Mouse (Mus musculus) limb, embryonic 12.5 days (tissue): ENCODE data around the gene Thada. TPM values are rescaled to one million over a fixed set of nuclear protein-coding genes. Genes with fewer than 3 reads are reported as not detected.

Experiments used
- ATAC-seq: fragments of 200-750 bp; cut with Nextera tagmentation; 2 replicates; pipeline ENCODE4 v1.8.0; 2017; ENCODE audit warnings: low read depth, moderate TSS enrichment; ENCODE audit not compliant: insufficient number of reproducible peaks, insufficient read depth, low FRiP score, low TSS enrichment
- H3K27ac ChIP-seq: fragments of 300-500 bp; sonication (generic); 2 replicates; pipeline ENCODE4 v1.5.1; 2016; ENCODE audit warnings: mild to moderate bottlenecking, moderate library complexity
- H3K27me3 ChIP-seq: fragments of 300-500 bp; sonication (generic); 2 replicates; pipeline ENCODE4 v1.6.1; 2016; ENCODE audit warnings: mild to moderate bottlenecking, moderate library complexity
- H3K36me3 ChIP-seq: fragments of 300-500 bp; sonication (generic); 2 replicates; pipeline ENCODE4 v1.6.1; 2016; ENCODE audit warnings: mild to moderate bottlenecking, moderate library complexity
- H3K4me1 ChIP-seq: fragments of 300-500 bp; sonication (generic); replicated peaks from 2 replicates; pipeline ENCODE4 v1.6.1; 2016
- H3K4me2 ChIP-seq: fragments of 300-500 bp; sonication (generic); 2 replicates; pipeline ENCODE4 v1.6.1; 2016; ENCODE audit warnings: mild to moderate bottlenecking, moderate library complexity
- H3K4me3 ChIP-seq: fragments of 300-500 bp; sonication (generic); replicated peaks from 2 replicates; pipeline ENCODE4 v1.5.1; 2016; ENCODE audit warnings: mild to moderate bottlenecking
- H3K9ac ChIP-seq: fragments of 300-500 bp; sonication (generic); replicated peaks from 2 replicates; pipeline ENCODE4 v1.6.1; 2016; ENCODE audit warnings: mild to moderate bottlenecking, moderate library complexity
- H3K9me3 ChIP-seq: fragments of 300-500 bp; sonication (generic); 2 replicates; pipeline ENCODE4 v1.6.1; 2016; ENCODE audit warnings: mild to moderate bottlenecking, moderate library complexity
- WGBS: fragments of 180-500 bp; shearing (Covaris S2); methylation state at CpG from one replicate; pipeline ENCODE4 v1.1.7; 2016; 5-methylcytosine and 5-hydroxymethylcytosine counted together
- polyA plus RNA-seq: library from polyadenylated mRNA; unstranded; fragments of >200 nt; fragmentation: Nextera tagmentation; extraction: Ambion mirVana; gene quantifications from 2 replicates; pipeline ENCODE4 v1.2.1, GENCODE M21; 2016

The Thada gene
- polyA plus RNA-seq, 1 experiment from 2014 or later = 15.3 TPM

- no peaks in the 10 kb centered on the region for H3K27me3 ChIP-seq
- H3K27ac ChIP-seq = no peak overlapping the region
- H3K36me3 ChIP-seq = peaks cover 20% of the 10 kb centered on the region; the same call in 1 of the 2 replicates
- no peaks in the 10 kb centered on the region for H3K9me3 ChIP-seq
- WGBS = 90% methylated on average over 6 of the region's 6 CpGs
- ATAC-seq = no peak
- H3K4me2 ChIP-seq = no peak overlapping the region
- H3K9ac ChIP-seq = no peak overlapping the region
- H3K4me1 ChIP-seq = peaks cover 10% of the 10 kb centered on the region; the same call in 1 of the 2 replicates
- H3K4me3 ChIP-seq = no peak overlapping the region
These were observed 60.4 kb downstream of the Thada start for GRCm38 (mm10) chr17:84405616-84406015.

- no peak overlapping the region for H3K4me2 ChIP-seq
- no peak overlapping the region for H3K4me3 ChIP-seq
- no peaks in the 10 kb centered on the region for H3K9me3 ChIP-seq
- ATAC-seq = no peak
- H3K36me3 ChIP-seq = peaks cover 20% of the 10 kb centered on the region
- no peak overlapping the region for H3K9ac ChIP-seq
- H3K27me3 ChIP-seq = no peaks in the 10 kb centered on the region
- H3K4me1 ChIP-seq = peaks cover 12% of the 10 kb centered on the region; the same call in 1 of the 2 replicates
- H3K27ac ChIP-seq = no peak overlapping the region
- WGBS = 86% methylated on average over 5 of the region's 5 CpGs
These were observed 64.2 kb downstream of the Thada start for GRCm38 (mm10) chr17:84401796-84402195.

DNA sequence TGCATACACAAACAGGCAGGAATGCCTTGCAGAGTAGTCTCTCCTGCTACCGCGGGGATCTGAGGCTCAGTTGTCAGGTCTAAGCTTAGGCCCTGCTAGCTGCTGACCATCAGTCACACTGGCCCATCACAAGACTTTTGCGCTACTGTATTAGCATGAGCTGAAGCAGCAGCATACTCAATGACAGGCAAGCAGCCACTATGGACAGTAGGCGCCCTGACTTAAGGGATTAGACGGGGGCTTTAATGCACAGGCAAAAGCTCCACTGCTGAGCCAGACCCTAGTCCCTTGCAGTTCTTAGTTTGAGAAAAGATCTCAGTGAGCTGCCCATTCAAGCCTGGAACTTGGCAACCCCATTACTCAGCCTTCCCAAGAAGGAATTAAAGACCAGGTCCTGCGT lies 66.6 kb downstream of the Thada start:
- Histone ChIP-seq H3K9ac (no peak overlapping the region), H3K36me3 (peaks cover 32% of the 10 kb centered on the region), H3K4me2 (no peak overlapping the region), H3K4me3 (no peak overlapping the region), H3K27ac (no peak overlapping the region), H3K4me1 (peaks cover 12% of the 10 kb centered on the region; the same call in 1 of the 2 replicates), H3K9me3 (no peaks in the 10 kb centered on the region), H3K27me3 (no peaks in the 10 kb centered on the region)
- ATAC-seq = no peak
- WGBS = 86% methylated on average over 6 of the region's 6 CpGs

DNA sequence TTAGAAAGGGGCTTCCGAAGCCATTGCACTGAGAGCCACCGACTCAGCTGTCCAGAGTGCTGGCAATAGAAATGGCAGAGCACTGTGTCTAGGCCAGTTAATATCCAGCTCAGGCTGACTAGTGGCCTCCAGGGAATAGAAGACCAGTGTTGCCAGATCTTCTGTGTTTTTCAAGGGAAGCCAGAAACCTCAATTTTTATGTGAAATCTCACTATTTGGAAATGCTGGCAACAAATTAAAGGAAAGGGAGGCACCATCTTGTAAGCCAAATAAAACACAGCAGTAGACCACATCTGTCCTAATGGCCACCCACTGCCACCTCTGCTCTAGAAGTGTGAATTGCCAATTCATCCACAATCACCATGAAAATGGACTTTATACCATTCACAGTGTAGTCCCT lies 76.0 kb downstream of the Thada start:
- no peak overlapping the region for H3K9ac ChIP-seq
- H3K4me1 ChIP-seq = peaks cover 11% of the 10 kb centered on the region; the same call in 1 of the 2 replicates
- H3K9me3 ChIP-seq = no peaks in the 10 kb centered on the region
- H3K27me3 ChIP-seq = no peaks in the 10 kb centered on the region
- no peak for ATAC-seq
- no peak overlapping the region for H3K4me3 ChIP-seq
- peaks cover 31% of the 10 kb centered on the region for H3K36me3 ChIP-seq
- no peak overlapping the region for H3K4me2 ChIP-seq
- 77% methylated on average over 2 of the region's 2 CpGs for WGBS
- H3K27ac ChIP-seq = no peak overlapping the region

- no peak overlapping the region for H3K4me2 ChIP-seq
- 88% methylated on average over 4 of the region's 4 CpGs for WGBS
- H3K9me3 ChIP-seq = 0 out of 2 replicates have a peak, but pooled peaks cover 2% of the 10 kb centered on the region
- H3K4me1 ChIP-seq = peaks cover 11% of the 10 kb centered on the region; the same call in 1 of the 2 replicates
- ATAC-seq = no peak
- H3K9ac ChIP-seq = no peak overlapping the region
- no peak overlapping the region for H3K27ac ChIP-seq
- no peak overlapping the region for H3K4me3 ChIP-seq
- peaks cover 45% of the 10 kb centered on the region for H3K36me3 ChIP-seq
- H3K27me3 ChIP-seq = no peaks in the 10 kb centered on the region
These were observed 79.8 kb downstream of the Thada start for GRCm38 (mm10) chr17:84386176-84386575.

GRCm38 (mm10) chr17:84385696-84386095 lies 80.3 kb downstream of the Thada start:
- Histone ChIP-seq H3K36me3 (peaks cover 50% of the 10 kb centered on the region), H3K4me1 (peaks cover 7% of the 10 kb centered on the region; the same call in 1 of the 2 replicates), H3K9ac (no peak overlapping the region), H3K27me3 (no peaks in the 10 kb centered on the region), H3K4me2 (no peak overlapping the region), H3K4me3 (no peak overlapping the region), H3K9me3 (0 out of 2 replicates have a peak, but pooled peaks cover 2% of the 10 kb centered on the region), H3K27ac (no peak overlapping the region)
- no peak for ATAC-seq
- WGBS = 89% methylated on average over 6 of the region's 6 CpGs

- no peak overlapping the region for H3K4me2 ChIP-seq
- ATAC-seq = no peak
- H3K9me3 ChIP-seq = 0 out of 2 replicates have a peak, but pooled peaks cover 2% of the 10 kb centered on the region
- H3K9ac ChIP-seq = no peak overlapping the region
- no peak overlapping the region for H3K27ac ChIP-seq
- peaks cover 48% of the 10 kb centered on the region for H3K36me3 ChIP-seq
- H3K4me1 ChIP-seq = peaks cover 4% of the 10 kb centered on the region; the same call in 1 of the 2 replicates
- no peaks in the 10 kb centered on the region for H3K27me3 ChIP-seq
- H3K4me3 ChIP-seq = no peak overlapping the region
These were observed 81.3 kb downstream of the Thada start for GRCm38 (mm10) chr17:84384661-84385060.

GRCm38 (mm10) chr17:84380340-84380739 lies 85.7 kb downstream of the Thada start:
- Histone ChIP-seq H3K4me3 (no peak overlapping the region), H3K4me2 (no peak overlapping the region), H3K27me3 (no peaks in the 10 kb centered on the region), H3K9ac (no peak overlapping the region), H3K36me3 (peaks cover 42% of the 10 kb centered on the region), H3K27ac (peak overlapping the region; percentile 62), H3K4me1 (peaks cover 4% of the 10 kb centered on the region; the same call in 1 of the 2 replicates), H3K9me3 (0 out of 2 replicates have a peak, but pooled peaks cover 2% of the 10 kb centered on the region)
- 92% methylated on average over 9 of the region's 9 CpGs for WGBS
- ATAC-seq = no peak

DNA sequence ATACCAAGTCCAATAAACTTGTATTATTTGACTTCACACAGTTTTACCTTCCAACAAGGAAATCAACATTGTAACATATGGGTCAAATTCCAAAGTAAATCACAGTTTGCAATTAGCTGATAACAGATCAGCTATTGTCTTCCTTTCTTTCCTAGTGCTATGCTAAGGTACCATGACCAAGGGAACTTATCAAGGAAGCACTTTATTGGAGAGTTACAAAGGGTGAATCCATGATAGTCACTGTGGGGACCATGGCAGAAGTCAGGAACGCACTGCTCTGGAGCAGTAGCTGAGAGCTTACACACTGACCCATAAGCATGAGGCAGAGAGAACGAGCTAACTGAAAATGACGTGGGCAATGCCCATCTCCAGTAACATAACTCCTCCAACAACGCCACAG lies 89.1 kb downstream of the Thada start:
- WGBS = 92% methylated on average over 4 of the region's 4 CpGs
- H3K4me2 ChIP-seq = no peak overlapping the region
- no peak overlapping the region for H3K27ac ChIP-seq
- no peak overlapping the region for H3K4me3 ChIP-seq
- no peak overlapping the region for H3K9ac ChIP-seq
- H3K36me3 ChIP-seq = peaks cover 11% of the 10 kb centered on the region
- no peaks in the 10 kb centered on the region for H3K27me3 ChIP-seq
- H3K9me3 ChIP-seq = no peaks in the 10 kb centered on the region
- H3K4me1 ChIP-seq = peaks cover 25% of the 10 kb centered on the region
- ATAC-seq = no peak

DNA sequence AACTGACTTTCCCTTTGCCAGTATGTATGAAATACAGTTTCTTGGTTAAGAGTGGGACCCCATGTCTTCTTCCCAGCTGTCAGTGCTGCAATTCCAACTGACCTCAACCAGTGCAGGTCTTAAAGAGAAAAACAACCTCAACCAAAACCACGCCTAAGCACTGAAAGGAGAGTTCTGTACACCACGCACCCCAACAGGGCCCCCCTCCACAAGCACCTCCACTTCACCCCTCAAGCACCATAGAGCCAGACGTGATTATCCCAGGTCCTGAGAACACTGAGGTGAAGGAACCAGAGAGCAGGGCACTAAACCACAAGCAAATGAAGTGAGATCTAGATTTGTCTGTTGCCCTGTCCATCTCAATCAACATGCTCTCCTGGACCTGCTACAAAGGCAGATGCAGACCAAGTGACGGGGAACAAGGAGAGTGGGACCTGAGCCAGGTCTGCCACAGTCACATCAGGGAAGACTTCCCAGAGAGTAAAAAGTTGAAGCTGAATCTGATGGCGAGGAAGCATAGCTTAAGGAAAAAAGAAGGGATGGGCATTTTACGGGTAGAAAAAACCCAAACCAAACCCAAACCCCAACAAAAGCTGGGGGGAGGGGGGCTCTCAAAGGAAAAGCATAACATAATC lies 93.5 kb downstream of the Thada start:
- WGBS = 55% methylated on average over 6 of the region's 6 CpGs
- Histone ChIP-seq H3K4me2 (0 out of 2 replicates have a peak overlapping the region, but pooled peaks have one; percentile 2), H3K27ac (peak overlapping the region; percentile 74)

DNA sequence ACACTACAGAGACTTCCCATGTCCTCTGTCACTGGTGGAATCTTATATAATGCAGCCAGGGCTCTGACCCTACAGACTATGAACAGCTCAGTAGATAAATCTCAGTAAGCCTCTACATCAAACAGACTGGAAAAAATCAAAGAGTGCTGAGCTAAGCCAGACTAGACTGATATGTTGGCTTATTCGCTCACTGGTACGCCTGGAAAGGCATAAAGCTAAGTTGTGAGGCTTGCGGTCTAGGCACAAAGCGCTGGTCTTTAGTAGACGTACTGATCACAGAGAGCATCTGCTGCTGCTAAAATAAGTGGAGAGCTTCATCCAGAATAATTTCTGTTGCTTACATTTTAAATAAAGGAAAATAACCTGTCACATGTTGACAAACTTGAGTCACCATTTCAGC lies 95.6 kb downstream of the Thada start:
- WGBS = 58% methylated on average over 5 of the region's 5 CpGs
- Histone ChIP-seq H3K9me3 (no peaks in the 10 kb centered on the region), H3K4me2 (no peak overlapping the region), H3K36me3 (peaks cover 2% of the 10 kb centered on the region; the same call in 1 of the 2 replicates), H3K9ac (no peak overlapping the region), H3K4me1 (peaks cover 75% of the 10 kb centered on the region), H3K4me3 (no peak overlapping the region), H3K27ac (peak overlapping the region; percentile 13; the same call in 1 of the 2 replicates), H3K27me3 (no peaks in the 10 kb centered on the region)
- no peak for ATAC-seq

More for the DNA sequence above, 93.5 kb downstream of the Thada start:
- no peaks in the 10 kb centered on the region for H3K27me3 ChIP-seq
- H3K36me3 ChIP-seq = peaks cover 4% of the 10 kb centered on the region; the same call in 1 of the 2 replicates
- no peaks in the 10 kb centered on the region for H3K9me3 ChIP-seq
- no peak overlapping the region for H3K4me3 ChIP-seq
- no peak for ATAC-seq
- peaks cover 58% of the 10 kb centered on the region for H3K4me1 ChIP-seq
- no peak overlapping the region for H3K9ac ChIP-seq
